Mouse (Mus musculus) thymus, postnatal 0 days (tissue): ENCODE results near the gene Gfap. TPM values are rescaled to one million over a fixed set of nuclear protein-coding genes. Genes with fewer than 3 reads are reported as not detected.
A peak's percentile ranks its signal among the peaks of the same experiment; 100 is the strongest.

Experiments used
- DNase-seq: peaks from one replicate; pipeline ENCODE4 v3.0.0-alpha.2; 2015; ENCODE audit warnings: low spot score
- polyA plus RNA-seq: library from polyadenylated mRNA; unstranded; fragments of >200 nt; fragmentation: Nextera tagmentation; extraction: Ambion mirVana; gene quantifications from 2 replicates; pipeline ENCODE4 v1.2.1, GENCODE M21; 2015

The Gfap gene
- polyA plus RNA-seq, 1 experiment from 2014 or later, result 0.92 TPM

DNA sequence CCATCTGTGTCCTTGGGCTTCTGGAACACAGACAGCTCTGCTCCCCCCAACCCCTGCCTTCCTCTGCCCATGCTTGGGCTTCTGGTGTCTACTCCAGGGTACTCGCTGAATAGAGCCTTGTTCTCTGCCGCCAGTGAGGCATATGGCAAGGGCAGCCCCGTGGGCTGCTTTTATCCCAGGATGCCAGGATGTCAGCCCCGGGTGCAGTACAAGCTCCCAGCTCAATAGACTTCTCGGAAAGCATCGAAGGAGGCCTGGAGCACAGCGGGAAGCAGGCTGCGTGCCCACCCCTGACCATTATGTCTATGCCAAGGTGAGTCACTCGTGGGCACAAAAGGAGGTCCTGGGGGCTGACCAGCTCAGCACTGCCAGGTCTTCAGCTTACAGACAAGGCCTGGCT is 2.3 kb downstream of the Gfap start:
- DNase-seq, result no peak

DNA sequence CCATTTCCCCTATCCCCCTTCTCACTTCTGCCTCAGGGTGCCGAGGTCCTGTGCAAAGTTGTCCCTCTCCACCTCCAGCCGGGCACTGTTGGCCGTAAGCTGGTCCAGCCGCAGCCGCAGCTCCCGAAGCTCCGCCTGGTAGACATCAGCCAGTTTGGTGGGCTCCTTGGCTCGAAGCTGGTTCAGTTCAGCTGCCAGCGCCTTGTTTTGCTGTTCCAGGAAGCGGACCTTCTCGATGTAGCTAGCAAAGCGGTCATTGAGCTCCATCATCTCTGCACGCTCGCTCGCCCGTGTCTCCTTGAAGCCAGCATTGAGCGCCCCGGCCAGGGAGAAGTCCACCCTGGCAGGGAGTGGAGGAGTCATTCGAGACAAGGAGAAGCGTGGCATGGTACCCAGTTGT is 4.1 kb downstream of the Gfap start:
- no peak for DNase-seq

DNA sequence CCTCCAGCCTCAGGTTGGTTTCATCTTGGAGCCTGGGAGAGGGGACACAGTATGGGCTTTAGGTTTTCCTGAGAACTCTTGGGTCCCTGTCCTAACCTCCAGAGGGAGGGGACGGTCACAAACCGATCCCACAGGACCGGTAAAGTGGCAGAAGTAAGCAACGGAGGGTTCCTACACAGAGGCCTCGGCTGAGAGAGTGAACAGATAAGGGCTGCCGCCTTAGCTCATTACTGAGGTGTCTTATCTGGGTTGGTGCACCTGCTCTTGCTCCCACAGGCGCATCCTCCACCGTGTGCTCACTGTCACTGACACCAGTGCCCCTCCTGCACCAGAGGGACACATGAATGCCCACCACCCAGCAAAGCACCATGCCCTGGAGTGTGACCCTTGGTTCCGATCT is 4.9 kb downstream of the Gfap start:
- no peak for DNase-seq

DNA sequence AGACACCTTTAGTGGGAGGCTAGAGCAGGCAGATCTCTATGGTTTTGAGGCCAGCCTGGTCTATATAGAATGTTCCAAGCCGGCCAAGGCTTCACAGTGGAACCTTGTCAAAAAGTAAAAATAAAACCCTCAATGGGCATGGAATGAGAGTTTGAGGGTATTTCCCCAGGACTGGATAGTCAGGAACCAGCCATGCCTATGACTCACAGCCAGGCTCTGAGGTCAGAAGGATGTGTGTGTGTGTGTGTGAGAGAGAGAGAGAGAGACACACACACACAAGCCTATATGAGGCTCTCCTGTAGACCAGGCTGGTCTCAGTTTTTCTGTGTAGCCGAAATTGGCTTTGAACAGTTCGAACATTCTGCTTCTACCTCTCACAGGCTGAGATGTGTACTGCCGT is 6.0 kb downstream of the Gfap start:
- DNase-seq, result no peak

DNA sequence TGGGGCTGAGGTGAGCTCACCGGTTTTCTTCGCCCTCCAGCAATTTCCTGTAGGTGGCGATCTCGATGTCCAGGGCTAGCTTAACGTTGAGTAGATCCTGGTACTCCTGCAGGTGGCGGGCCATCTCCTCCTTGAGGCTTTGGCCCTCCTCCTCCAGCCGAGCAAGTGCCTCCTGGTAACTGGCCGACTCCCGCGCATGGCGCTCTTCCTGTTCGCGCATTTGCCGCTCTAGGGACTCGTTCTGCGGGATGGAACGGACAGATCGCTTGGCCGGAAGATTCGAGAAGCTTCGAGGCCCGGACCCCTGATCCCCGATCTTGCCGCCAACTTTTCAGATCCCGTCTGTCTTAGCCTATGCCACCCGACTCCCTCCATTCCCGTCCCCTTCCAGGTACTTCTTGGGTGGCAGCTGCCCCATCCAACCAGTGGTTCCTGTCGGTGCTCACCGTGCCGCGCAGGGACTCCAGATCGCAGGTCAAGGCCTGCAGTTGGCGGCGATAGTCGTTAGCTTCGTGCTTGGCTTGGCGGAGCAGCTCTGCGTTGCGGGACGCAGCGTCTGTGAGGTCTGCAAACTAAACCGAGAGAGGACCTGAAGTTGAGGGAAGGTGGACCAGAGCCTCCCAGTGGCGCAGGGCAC is 7.6 kb downstream of the Gfap start:
- peak; percentile 72 for DNase-seq

DNA sequence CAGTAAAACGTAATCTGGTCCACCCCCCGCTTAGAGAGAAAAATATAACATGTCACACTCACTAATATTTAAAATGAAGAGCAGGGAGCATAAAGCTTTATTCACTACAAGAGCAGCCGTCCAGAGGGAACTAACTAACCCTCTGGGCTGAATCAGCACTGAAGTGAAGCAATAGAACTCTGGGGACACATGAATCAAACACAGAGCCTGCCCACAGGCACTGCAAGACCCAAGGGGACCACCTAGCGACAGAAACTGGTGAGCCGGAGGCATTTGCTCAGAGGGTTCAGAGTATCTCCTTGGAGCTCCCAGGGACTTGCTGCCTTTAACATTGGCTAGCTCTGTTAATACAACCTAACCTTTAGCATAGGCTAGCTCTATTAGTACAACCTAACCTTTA is 10.6 kb downstream of the Gfap start:
- DNase-seq, result no peak

DNA sequence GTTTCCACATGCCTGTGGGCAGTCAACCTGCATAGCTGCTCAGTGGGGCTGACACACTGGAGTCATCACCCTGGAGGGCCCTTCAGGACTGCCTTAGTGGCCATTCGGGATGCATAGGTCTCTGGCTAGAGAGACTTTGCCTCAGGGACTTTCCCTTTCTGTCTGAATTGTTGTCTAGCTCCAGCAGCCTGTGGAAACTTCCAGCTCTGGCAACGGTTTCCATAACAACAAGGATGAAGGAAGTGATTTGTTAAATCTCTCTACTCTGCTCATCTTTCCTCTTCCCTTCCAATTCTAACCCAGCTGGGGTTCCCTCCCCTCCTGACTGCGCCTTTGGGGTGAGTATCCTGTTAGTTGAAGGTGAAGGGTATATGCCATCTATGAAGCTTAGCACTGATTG is 12.6 kb downstream of the Gfap start:
- DNase-seq, result no peak

DNA sequence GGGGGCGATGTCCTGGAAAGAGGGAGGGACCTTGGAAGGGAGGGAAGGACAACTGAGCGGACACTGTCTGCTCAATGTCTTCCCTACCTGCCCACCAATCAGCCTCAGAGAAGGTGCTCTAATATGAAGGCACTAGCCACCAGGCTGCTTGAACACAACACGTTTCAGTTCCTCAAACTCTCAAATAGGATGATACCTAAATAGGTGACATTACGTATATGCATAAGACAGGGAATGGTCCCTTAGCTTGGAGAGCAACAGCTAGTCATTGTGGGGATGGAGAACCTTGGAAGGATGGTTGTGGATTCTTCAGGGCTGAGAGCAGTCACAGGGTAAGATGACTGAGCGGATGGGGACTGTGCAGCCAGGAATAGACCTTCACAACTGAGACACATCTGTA is 13.3 kb downstream of the Gfap start:
- DNase-seq, result no peak

DNA sequence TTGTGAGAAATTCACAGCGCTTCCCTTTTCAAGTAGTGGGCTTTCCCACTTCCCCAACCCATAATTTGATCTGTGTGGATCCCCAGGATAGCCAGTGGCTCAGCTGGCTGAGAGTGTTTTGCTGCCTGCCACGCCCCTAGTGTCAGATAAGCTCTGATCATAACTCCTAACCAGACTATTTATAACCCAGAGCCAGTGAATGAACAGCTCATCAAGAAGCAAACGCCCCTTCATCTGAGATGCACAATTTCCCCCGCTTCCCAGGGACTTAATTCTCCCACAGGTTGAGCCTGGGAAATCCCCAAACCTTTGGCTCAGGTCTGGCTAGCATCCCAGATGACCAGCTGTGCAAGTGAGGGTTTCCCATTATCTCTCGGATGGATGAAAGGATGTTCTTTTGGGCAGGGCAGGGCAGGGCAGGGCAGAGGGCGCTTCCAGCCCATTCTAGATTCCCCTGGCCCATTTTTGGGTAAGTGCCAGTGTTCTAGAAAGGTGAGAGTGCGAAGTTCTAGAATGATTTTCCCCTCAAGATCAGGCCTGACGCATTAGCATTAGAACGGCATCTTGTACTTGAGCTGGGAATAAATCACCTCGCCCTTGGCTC is 16.0 kb downstream of the Gfap start, which contains the start of gene Fam187a:
Fam187a (plus strand) TSS at position 554 of the 604 bp plus-strand sequence.
- no peak for DNase-seq

DNA sequence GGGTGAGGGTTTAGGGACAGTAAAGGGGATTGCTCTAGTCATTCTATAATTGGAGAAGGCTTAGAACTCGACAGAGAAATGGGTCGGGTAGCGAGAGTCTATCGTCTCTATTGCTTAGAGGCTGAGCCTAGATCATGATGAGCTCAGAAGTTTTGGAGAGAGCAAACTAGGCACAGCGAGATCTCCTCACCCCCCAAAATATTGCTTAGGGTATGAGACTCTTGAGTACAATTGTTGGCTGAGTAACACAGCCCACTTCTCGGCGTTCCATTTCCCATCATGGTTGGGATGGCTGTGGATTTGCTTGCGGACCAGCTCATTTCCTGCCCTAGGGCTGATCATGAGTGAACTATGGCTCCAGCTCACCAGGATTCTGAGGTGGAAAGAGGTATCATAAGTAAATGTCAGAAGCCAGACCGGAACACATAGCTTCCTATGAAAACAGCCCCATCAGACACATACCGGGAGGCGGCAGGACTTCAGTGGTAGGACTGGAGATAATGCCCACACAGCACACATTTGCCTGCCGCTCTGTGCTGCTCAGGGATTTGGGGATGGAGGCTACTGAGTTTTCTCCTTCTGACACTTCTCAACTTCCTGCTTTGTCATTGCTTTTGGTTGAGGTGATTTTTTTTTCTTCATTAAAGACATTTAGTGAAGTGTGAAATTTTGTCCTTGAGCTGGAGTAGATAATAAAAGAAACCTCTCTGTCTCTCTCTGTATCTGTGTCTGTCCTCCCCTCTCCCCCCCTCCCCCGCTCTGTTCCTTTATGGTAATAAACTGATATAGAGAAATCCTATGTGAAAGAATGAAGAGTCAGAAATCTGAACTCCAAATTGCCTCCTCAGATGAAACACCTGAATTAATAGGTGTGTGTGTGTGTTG is 19.2 kb downstream of the Gfap start:
- no peak for DNase-seq

DNA sequence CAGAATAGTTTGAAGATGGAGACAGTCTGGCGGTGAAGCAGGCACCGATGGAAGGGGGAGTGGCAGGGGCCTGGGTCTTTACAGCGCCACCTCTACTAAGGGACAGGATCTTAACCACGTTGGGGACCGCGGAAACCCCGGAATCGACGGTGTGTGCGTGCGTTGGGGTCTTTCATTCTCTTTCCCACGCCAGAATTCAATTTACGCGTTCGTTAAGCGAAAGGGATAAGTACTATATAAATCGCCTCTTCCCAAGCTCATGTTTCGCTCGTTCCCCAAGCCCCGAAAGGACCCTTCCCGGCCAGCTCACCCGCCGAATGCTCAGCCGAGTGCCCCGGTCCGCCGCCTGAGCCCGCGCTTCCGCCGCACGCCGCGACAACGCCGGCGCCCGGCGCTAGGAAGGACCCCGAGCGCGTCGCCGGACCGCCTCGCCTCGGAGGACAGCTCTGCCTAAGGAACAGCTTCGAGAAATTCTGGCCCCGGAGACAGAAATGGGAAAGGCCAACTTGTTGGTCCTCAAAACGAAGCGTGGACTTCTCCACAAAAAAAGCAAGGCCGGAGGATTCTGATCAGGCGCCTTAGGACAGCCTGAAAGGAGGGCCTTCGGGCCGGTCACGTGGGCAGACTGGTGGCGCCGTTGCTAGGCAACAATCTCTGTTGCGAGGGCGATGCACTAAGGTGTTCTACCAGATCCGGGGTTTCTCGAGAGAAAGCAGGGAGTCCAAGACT is 20.0 kb downstream of the Gfap start, which contains the start of the genes Eftud2 and Ccdc103:
Eftud2 (minus strand) TSS at position 401 of the 729 bp plus-strand sequence.
Ccdc103 (plus strand) TSS at position 620 of the 729 bp plus-strand sequence.
- peak; percentile 93 for DNase-seq

DNA sequence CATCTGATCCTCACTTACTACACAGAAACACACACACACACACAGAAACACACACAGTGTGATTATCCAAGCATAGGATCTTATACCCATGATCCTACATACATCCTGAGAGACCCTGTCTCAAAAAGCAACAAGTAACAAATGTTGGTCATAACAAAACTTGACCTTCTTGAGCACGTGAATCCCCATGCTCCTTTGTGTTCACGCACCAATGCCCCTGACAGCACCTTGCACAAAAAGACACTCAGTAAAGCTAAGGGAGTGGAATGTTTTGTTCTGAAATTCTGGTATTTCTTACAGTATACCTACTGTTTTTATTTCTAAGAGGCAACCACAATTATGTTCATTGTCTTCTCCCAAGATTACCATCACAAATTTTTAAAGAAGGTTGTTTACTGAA is 21.2 kb downstream of the Gfap start:
- DNase-seq, result no peak

DNA sequence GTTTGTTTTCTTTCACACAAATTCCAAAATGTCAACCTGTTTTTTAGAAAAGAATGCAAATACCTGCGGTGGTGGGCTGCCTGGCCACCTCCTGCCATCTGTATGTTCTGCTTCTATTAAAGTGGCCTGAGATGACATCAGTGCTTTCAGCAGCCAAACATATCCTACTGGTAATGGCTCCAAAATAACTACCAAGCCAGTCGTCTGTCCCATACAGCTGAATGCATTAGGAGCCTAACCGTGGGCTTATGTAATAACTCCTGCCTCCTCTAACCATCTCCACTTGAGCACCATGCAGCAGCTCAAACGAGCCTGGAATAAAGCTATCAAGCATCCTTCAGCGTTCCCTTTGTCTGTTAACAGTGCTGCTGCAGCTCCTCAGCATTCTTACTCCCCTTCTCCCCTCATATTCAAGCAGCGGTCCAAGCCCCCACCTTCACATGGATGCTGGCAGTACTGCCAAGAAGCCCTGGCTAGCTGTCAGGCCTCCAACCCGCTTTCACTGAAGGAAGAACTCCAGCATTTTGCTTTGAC is 25.8 kb downstream of the Gfap start:
- DNase-seq, result no peak

DNA sequence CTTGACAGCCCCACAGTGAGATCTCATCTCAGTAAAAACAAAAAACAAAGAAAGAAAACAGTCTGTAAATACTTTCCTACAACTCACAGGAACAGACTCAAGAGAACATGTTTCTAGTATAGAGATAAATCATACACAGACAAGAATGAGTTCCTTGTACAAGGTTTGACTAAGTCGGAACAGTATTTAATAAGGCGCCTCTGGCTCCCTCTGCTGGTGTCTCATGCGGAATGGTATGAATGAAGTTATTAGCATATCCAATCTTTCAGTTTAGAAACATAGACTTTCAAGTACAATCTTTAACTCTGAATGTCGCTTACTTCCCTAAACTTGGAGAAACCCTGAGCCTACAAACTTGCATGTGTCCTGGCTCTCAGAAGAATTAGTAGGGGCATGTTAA is 36.4 kb downstream of the Gfap start:
- DNase-seq, result peak; percentile 67

DNA sequence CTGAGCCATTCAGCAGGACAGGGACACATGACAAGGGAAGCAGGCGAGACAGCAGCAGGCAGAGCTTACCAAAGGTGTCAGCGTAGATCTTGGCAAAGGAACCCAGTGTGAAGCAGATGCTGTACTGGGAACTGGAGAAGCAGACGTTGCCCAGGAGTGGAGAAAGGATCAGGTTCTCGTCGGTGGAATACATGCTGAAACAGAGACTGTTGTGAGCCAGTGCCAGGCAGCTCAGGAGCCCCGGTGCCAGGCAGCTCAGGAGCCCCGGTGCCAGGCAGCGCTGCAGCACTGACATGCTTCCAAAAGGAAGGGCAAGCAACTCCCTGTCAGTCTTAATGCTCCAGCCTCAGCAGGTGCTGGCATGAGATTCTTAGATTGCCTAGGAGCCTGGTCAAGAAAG is 40.8 kb downstream of the Gfap start:
- no peak for DNase-seq

DNA sequence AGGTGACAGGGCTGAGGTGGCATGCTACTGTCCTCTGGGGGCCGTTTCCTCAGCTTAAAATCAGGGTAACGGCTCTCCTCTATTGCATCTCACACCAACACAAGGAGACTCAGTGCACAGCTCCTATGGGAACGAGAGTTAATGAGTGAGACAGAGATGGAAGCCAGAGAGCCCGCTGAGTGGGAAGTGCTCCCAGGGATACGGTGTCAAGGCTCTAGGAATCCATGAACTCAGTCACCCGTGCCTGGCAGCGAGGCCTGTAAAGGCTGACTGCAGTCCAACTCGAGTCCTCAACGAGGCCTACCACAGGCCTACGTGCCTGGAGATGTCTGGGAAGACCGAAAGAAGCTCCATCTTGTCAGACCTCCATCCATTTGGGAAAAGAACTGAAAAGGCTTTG is 41.8 kb downstream of the Gfap start:
- DNase-seq, result no peak

DNA sequence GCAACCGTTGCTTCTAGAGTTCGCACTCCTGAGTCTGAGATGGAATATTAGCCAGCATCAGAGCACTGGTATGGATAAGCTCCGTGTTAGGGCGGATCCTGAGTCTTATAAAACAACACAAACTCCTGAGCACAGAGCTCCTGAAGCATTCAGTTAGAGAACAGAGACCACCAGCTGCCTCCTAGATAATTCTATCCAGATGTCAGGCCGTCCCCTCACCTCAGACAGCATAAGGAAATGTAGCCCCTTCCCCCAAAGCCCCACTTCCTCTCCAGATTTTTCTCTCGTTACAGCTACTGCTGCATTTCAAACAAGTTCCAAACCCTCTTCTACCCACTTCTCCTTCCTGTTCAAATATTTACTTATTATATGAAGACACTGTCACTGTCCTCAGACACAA is 44.8 kb downstream of the Gfap start:
- DNase-seq, result no peak

DNA sequence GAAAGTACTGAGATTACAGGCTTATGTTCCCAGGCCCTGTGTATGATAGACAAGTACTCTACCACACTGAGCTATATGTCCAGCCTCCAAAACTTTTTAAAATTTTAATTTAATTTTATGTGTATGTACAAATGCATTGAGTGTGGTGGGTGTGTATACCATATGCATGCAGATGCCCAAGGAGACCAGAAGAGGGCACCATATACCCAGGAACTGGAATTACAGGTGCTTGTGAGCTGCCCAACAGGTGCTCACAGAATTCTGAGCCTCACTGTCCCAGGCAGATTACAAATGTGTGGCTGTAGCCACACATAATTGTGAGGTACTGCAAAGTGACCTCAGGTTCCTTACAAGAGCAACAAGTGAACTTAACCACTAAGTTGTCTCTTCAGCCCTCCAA is 47.0 kb downstream of the Gfap start:
- peak; percentile 14 for DNase-seq

DNA sequence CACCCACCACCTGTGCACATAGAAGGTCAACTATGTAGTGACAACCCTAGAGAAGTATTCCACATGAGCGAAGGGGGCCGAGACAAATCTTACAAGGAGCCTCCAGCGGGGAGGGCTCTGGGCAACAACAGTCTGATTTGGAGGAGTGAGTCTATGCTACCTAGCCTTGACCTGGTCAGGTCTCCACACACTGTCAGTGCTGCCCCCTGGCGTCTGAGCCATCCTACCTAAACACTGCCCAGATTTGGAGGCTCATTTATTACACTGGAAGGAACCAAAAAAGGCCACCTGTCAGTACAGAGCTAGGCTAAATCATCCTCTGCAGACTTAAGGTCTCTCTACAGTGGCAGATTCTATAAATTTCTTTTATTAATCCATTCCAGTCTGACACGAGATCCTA is 48.8 kb downstream of the Gfap start:
- DNase-seq, result peak; percentile 38

DNA sequence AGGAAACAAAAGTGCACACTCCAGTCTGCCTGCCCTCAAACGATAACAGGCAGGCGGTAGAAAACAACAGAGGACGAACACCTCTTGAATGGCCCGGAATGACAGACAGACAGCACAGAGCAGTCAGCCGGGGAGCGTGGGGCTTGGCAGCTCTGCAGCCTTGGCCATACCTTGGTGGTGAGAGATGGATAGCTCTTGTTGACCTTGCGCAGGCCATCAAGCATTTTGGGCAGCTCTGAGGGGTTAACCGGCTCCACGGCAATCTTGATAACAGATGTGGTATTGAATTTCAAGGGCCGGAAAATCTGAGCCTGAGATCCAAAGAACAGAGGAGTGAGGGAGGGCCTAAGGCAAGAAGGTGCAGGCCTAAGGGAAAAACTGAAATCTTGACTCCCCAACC is 54.8 kb downstream of the Gfap start:
- DNase-seq, result no peak

DNA sequence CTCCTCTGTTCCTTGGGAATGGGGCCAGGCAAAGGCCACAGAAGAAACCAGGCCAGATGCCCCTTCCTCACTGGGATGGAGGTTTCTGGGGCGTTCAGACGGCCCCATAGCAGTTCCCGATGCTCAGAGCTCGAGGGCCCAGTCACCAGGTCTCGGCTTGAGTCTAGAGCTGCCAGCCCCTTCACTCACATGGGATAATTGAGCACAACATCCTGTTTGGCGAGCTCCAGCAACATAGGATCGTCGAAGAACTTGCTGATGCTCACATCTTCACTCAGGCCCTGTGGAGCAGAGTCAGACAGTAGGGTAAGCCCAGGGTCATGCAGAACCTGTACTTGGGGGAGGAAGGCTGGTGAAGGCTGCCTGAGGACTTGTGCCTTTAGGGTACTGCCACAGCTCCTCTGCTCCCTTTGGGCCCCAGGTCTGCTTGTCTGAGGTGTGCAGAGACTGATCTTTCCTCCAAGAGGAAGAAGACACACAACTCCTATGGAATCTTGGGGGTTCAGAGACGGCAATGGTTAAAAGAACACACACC is 62.0 kb downstream of the Gfap start:
- no peak for DNase-seq
